18 mouse cellular contexts compared by ENCODE assay signal in genomic region chr9:47353972-47354371, GRCm38 (mm10).
"Had no signal": no experiment of that assay in that cellular context is flagged by ENCODE, and none has a peak within 500 bp of the region (broad histone marks: within the 10 kb centered on the region; RNA-seq: fewer than 3 reads in every experiment).

No protein-coding gene starts in this region.

- H3K9me3 ChIP-seq: midbrain, embryonic 10.5 days; neural tube, embryonic 13.5 days; neural tube, embryonic 15.5 days had no signal

- H3K4me3 ChIP-seq: midbrain, embryonic 10.5 days; myocyte; neural tube, embryonic 13.5 days; neural tube, embryonic 15.5 days had no signal

- DNase-seq: lung, adult 18-20 months; lung, embryonic 14.5 days; lung, postnatal 10 days; lung, postnatal 4 days; midbrain, embryonic 14.5 days; retina, postnatal 1 day; right cerebral cortex, adult 18-20 months; right cerebral cortex, postnatal 25 days; right cerebral cortex, postnatal 4 days; spleen, adult 18-20 months; thymus, adult 18-20 months; thymus, postnatal 14 days; thymus, postnatal 36 days had no signal

- H3K36me3 ChIP-seq: midbrain, embryonic 10.5 days; neural tube, embryonic 13.5 days; neural tube, embryonic 15.5 days had no signal

- H3K4me2 ChIP-seq: neural tube, embryonic 13.5 days; neural tube, embryonic 15.5 days had no signal

- H3K9ac ChIP-seq: liver, embryonic 14.5 days; lung, embryonic 14.5 days; neural tube, embryonic 13.5 days; neural tube, embryonic 15.5 days had no signal

- H3K27ac ChIP-seq: liver, embryonic 14.5 days; midbrain, embryonic 10.5 days; neural tube, embryonic 13.5 days; neural tube, embryonic 15.5 days had no signal
